Comparison of ENCODE assay signal across 8 mouse cellular contexts in genomic region chr2:155591676-155592075, GRCm38 (mm10). TPM values are rescaled to one million over a fixed set of nuclear protein-coding genes. Genes with fewer than 3 reads are reported as not detected.
DNase-seq lines count a peak whose midpoint lies in the region; ATAC-seq lines count a peak whose summit lies in the region.

No protein-coding gene starts in this region.

- H3K4me1 ChIP-seq in heart, embryonic 10.5 days = peaks cover 14% of the 10 kb centered on the region
- H3K4me1 ChIP-seq in hindbrain, embryonic 15.5 days (replicated peaks) = peaks cover 18% of the 10 kb centered on the region
- H3K4me1 ChIP-seq in liver, embryonic 12.5 days = peaks cover 76% of the 10 kb centered on the region
- peaks cover 5% of the 10 kb centered on the region; the same call in 1 of the 2 replicates for H3K4me1 ChIP-seq in stomach, embryonic 15.5 days

- peak overlapping the region; percentile 53 for H3K9ac ChIP-seq in hindbrain, embryonic 15.5 days
- H3K9ac ChIP-seq in liver, embryonic 12.5 days = peak overlapping the region; percentile 83
- H3K9ac ChIP-seq in stomach, embryonic 15.5 days = peak overlapping the region; percentile 52; the same call in 1 of the 2 replicates

- no peak for ATAC-seq in hindbrain, embryonic 15.5 days (ENCODE audit: low FRiP score, low read depth)
- no peak for ATAC-seq in liver, embryonic 12.5 days
- no peak for ATAC-seq in stomach, embryonic 15.5 days (ENCODE audit: insufficient read depth, low FRiP score, low read depth)

- no peaks in the 10 kb centered on the region for H3K27me3 ChIP-seq in heart, embryonic 10.5 days (ENCODE audit: insufficient read depth, poor library complexity, severe bottlenecking)
- H3K27me3 ChIP-seq in hindbrain, embryonic 15.5 days = 0 out of 2 replicates have a peak, but pooled peaks cover 2% of the 10 kb centered on the region
- no peaks in the 10 kb centered on the region for H3K27me3 ChIP-seq in liver, embryonic 12.5 days (replicated peaks)
- H3K27me3 ChIP-seq in stomach, embryonic 15.5 days (replicated peaks) = no peaks in the 10 kb centered on the region

- H3K27ac ChIP-seq in heart, embryonic 10.5 days = peak overlapping the region; percentile 93
- peak overlapping the region; percentile 75 for H3K27ac ChIP-seq in hindbrain, embryonic 15.5 days (replicated peaks)
- H3K27ac ChIP-seq in liver, embryonic 12.5 days = peak overlapping the region; percentile 86
- H3K27ac ChIP-seq in stomach, embryonic 15.5 days = peak overlapping the region; percentile 85

- DNase-seq in heart, embryonic 10.5 days (ENCODE audit: low spot score) = no peak
- DNase-seq in heart, adult 8-10 months (ENCODE audit: low spot score) = no peak
- peak; percentile 45 for DNase-seq in ZHBTc4 (ENCODE audit: low read depth, low spot score)
- DNase-seq in thymus, postnatal 14 days = no peak
- DNase-seq in cerebellum, adult 11-12 months = no peak

- peak overlapping the region; percentile 74 for H3K4me3 ChIP-seq in heart, embryonic 10.5 days
- peak overlapping the region; percentile 56 for H3K4me3 ChIP-seq in hindbrain, embryonic 15.5 days
- H3K4me3 ChIP-seq in liver, embryonic 12.5 days = peak overlapping the region; percentile 76
- peak overlapping the region; percentile 68 for H3K4me3 ChIP-seq in stomach, embryonic 15.5 days (replicated peaks)

- 5% methylated on average over 6 of the region's 6 CpGs for WGBS in heart, embryonic 10.5 days
- 8% methylated on average over 6 of the region's 6 CpGs for WGBS in hindbrain, embryonic 15.5 days
- 12% methylated on average over 6 of the region's 6 CpGs for WGBS in liver, embryonic 12.5 days (ENCODE audit: insufficient replicate concordance)
- WGBS in stomach, embryonic 15.5 days = 6% methylated on average over 6 of the region's 6 CpGs

- H3K36me3 ChIP-seq in heart, embryonic 10.5 days = no peaks in the 10 kb centered on the region
- no peaks in the 10 kb centered on the region for H3K36me3 ChIP-seq in hindbrain, embryonic 15.5 days
- H3K36me3 ChIP-seq in liver, embryonic 12.5 days = peaks cover 10% of the 10 kb centered on the region
- H3K36me3 ChIP-seq in stomach, embryonic 15.5 days = no peaks in the 10 kb centered on the region

- H3K9me3 ChIP-seq in heart, embryonic 10.5 days = no peaks in the 10 kb centered on the region
- H3K9me3 ChIP-seq in hindbrain, embryonic 15.5 days = no peaks in the 10 kb centered on the region
- no peaks in the 10 kb centered on the region for H3K9me3 ChIP-seq in liver, embryonic 12.5 days (replicated peaks)
- H3K9me3 ChIP-seq in stomach, embryonic 15.5 days = no peaks in the 10 kb centered on the region

- peak overlapping the region; percentile 81 for H3K4me2 ChIP-seq in hindbrain, embryonic 15.5 days
- H3K4me2 ChIP-seq in liver, embryonic 12.5 days = peak overlapping the region; percentile 90
- peak overlapping the region; percentile 76 for H3K4me2 ChIP-seq in stomach, embryonic 15.5 days

RNA-seq across cellular contexts. Expression of gene Gss, which starts 0.9 kb away (rescaled TPM):
- 24.2 and 29.1 TPM in 2 replicates for polyA plus RNA-seq in heart, embryonic 10.5 days (2016; fragmentation: Nextera tagmentation; extraction: Ambion mirVana)
- 10 to 100 TPM; 14.2 to 15.6 (median 14.6) TPM for total RNA-seq in heart, adult 8-10 months (2022)
- polyA plus RNA-seq in hindbrain, embryonic 15.5 days (2015; fragmentation: Nextera tagmentation; extraction: Ambion mirVana) = 14.9 and 15.3 TPM in 2 replicates
- 64.0 and 64.1 TPM in 2 replicates for polyA plus RNA-seq in liver, embryonic 12.5 days (2016; fragmentation: Nextera tagmentation; extraction: Ambion mirVana)
- polyA plus RNA-seq in stomach, embryonic 15.5 days (2015; fragmentation: Nextera tagmentation; extraction: Ambion mirVana) = 43.4 and 43.9 TPM in 2 replicates

RNA-seq across cellular contexts. Expression of gene Myh7b, which starts 19.3 kb away (rescaled TPM):
- polyA plus RNA-seq in heart, embryonic 10.5 days (2016; fragmentation: Nextera tagmentation; extraction: Ambion mirVana) = 12.4 and 15.7 TPM in 2 replicates
- 10 to 100 TPM; 21.9 to 55.5 (median 33.1) TPM for total RNA-seq in heart, adult 8-10 months (2022)
- 1.4 and 1.6 TPM in 2 replicates for polyA plus RNA-seq in hindbrain, embryonic 15.5 days (2015; fragmentation: Nextera tagmentation; extraction: Ambion mirVana)
- 6.0 TPM in 2 replicates for polyA plus RNA-seq in liver, embryonic 12.5 days (2016; fragmentation: Nextera tagmentation; extraction: Ambion mirVana)
- polyA plus RNA-seq in stomach, embryonic 15.5 days (2015; fragmentation: Nextera tagmentation; extraction: Ambion mirVana) = 0.71 and 0.86 TPM in 2 replicates
